Mouse (Mus musculus) adrenal gland, adult 18-20 months (tissue): ENCODE results near the gene Klc3. TPM values are rescaled to one million over a fixed set of nuclear protein-coding genes. Genes with fewer than 3 reads are reported as not detected.

Experiments used
- DNase-seq, 2 experiments: peaks; one replicate each; pipeline ENCODE4 v3.0.0; 2021 to 2022; ENCODE audit warnings: low spot score in 2 of 2
- long read RNA-seq, 2 experiments: library from polyadenylated mRNA; stranded (forward); transcript quantifications; one replicate each; pipeline ENCODE4 v2.0.0; 2021
- total RNA-seq, 2 experiments: library from RNA; stranded (reverse); gene quantifications; 1 replicate in 1 of 2; 2 replicates in 1 of 2; pipeline ENCODE4 v1.2.3; 2021

Gene Klc3
- 1 to 10 TPM; 1.3 to 3.7 TPM for total RNA-seq
- long read RNA-seq, experiment 1, partial matches to known transcripts, result 0 of 3 reads
- long read RNA-seq, experiment 1, other reads (novel, unspliced or antisense), result 0 of 3 reads
- long read RNA-seq, experiment 2, partial matches to known transcripts, result 1 of 3 reads
- long read RNA-seq, experiment 2, other reads (novel, unspliced or antisense), result 0 of 3 reads

GRCm38 (mm10) chr7:19403731-19404296 is at the start of gene Klc3:
Gene Klc3, minus strand, starts transcription at chr7:19404104.
- DNase-seq, result peak; percentile 49 to 51

DNA sequence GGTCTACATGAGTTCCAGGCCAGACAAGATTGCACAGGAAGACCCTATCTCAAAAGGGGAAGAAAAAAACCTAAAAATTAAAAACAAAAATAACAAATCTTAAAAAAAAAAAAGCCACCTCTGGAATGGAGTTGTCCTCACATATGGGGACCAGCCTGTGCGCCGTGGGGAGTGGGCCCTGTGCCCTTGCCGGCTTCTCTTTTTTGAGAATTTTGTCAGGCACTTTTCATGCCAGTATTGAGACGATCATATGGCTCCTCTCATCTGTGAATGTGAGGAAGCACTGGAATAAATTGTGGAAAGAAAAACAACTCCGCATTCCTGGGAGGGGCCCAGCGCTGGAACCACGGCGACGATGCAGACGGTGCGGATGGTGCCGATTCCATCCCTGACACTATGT is 45.3 kb upstream of the Klc3 start:
- no peak for DNase-seq

DNA sequence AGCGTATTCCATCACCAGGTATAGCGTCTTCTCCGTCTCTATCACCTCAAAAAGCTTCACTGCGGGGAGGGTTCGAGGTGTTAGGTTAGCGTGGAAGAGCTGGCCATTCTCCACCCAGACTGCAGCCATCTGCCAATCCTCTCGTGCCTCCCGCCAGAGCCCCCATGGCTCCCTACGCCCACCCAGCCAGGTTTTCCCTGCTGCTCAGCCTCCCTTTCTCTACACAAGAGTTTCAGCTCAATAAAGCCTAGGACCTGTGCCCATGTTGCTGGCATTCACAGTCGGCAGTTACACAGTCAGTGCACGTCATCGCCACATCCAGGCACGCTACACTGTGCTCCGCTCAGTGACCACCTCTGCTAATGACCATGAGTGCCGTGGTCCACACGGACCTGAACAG is 43.8 kb upstream of the Klc3 start:
- no peak for DNase-seq

DNA sequence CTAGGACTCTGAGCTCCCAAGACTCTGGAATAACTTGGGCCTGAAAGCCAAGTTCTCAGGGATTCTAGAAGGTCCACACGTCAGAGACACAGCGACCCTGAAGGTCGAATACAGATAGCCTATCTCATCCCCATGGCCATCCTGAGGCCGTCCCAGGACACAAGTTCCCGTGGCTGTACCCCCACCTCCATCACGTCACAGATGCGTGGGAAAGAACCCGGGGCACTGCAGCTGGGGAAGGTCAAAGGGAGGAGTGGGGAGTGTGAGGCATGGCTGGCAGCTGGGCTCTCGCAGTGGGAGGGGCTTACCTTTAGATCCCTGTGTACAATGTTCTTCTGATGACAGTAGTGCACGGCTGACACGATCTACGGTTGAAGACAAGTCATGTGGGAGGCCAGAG is 40.9 kb upstream of the Klc3 start:
- DNase-seq, result no peak

GRCm38 (mm10) chr7:19443344-19443743 is 39.4 kb upstream of the Klc3 start:
- DNase-seq, result peak; percentile 86 to 92

DNA sequence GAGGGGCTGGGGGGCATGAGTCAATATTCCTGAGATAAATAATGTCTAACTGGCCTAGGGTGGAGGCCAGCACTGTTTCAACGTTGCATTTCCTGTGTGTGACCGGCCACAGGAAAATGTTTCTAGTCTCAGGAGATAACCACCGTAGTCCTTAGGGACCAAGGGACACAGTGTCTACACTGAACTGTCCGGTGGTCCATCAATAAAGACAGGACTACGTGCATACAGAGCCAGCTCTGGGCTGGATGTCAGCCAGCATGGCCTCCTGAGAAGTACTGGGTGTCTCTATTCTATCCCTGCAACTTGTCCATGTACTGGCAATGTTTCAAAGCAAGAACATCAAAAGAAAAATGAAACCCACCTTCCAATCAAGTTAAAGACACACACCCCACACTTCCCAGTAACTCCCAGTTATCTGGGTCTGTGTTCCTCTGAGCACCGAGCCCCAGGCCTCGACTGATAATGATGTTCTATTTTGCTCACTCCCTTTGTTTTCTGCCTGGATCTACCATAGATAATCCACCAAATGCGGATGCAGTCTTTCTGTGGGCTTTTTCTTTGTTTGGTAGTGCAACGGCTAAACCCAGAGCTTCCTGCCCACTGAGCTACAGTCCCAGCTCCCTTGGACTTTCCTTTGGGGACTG is 37.7 kb upstream of the Klc3 start:
- no peak for DNase-seq

- DNase-seq, result no peak
Observed at GRCm38 (mm10) chr7:19437048-19437447, 33.1 kb upstream of the Klc3 start.

DNA sequence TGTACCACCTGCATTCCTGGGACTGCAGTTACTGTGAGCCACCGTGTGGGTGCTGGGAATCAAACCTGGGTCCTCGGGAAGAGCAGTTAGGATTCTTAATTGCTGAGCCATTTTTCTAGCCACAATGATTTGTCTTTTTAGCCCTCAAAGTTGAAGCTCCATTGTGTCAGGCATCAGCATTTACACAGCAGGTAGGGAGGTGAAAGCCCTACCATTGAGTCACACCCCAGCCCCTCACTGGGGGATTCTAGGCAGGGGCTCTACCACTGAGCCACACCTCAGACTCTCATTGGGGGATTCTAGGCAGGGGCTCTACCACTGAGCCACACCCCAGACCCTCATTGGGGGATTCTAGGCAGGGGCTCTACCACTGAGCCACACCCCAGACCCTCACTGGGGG is 32.4 kb upstream of the Klc3 start:
- no peak for DNase-seq

GRCm38 (mm10) chr7:19432475-19432874 is 28.6 kb upstream of the Klc3 start:
- DNase-seq, result no peak

DNA sequence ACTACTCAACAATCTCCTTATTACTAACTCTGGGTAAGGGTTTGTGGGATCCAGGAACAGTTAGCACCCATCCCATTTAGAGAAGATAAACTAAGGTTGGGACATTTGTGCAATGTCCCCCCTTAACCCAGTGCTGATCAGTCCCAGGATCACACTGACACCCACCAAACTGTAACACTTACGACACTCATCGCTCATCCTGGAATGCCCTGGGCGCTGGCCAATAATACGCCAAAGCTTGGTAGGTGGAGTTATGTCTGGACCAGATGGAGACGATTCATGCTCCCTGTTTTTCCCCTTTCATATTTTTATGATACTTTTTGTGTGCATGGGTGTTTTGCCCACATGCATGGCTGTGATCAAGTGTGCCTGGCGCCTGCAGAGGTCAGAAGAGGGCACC is 26.5 kb upstream of the Klc3 start:
- no peak for DNase-seq

DNA sequence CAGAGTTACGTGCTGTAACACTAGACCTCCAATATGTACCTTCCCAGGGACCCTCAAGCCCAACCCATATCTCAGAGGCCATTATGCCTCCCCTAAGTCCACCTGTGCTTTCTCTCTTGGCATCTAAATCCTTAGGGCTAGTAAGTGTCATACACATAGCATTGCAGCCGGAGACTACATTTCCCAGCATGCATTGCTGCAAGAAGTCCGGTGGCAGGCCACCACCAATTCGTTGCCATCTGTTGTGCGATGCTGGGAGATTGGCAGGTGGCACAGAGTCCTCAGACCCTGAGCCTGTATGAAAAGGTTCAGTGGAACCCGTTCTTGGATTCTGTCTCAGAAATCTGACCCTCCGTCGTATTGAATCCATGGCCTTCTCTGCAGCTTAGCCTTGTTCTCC is 25.8 kb upstream of the Klc3 start:
- DNase-seq, result no peak

DNA sequence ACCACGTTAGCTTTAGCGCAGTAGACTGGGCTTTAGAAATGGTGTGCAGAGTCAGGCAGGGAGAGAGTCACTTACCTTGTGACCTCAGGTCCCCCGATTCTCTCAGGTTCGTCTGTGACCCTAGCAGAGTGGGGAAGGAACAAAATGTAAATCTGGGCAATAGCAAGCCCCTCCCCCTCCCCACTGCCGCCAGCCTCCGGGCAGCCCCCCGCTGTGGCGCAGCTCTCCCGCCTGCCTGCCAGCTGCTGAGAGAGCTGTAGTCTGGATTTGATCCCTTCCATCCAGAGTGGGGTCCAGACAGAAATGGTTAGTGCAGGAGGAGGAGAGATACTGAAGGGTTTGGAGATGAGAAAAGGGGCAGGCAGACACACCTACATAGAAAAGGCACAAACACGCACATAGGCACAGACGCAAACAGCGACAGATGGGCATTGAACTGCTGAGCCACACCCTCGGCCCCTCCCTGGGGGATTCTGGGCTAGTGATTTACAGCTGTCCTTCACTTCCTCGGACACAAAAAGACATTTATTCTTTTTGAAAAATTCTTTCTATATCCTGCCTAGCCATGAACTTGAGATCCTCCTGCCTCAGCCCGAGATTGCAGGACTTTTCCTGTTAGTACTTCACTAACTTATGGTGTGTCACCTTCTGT is 24.2 kb upstream of the Klc3 start:
- no peak for DNase-seq

DNA sequence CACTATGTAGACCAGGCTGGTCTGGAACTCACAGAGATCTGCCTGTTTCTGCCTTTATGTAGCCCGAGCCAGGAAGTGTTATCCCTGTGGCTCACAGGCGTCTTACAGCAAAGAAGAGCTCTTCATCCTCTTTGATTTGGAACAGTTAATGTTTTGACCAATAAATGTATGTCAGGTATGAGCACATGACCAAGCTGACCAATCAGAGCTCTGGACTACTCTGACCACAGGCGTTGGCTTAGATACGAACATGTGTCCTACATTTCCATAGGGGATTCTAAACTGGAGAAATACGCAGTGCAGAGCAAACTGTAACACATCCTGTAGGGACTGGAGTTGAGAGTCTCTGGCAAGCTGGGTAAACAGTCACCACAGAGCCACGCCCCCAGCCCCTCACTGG is 23.0 kb upstream of the Klc3 start:
- no peak for DNase-seq

GRCm38 (mm10) chr7:19426349-19426748 is 22.4 kb upstream of the Klc3 start:
- no peak for DNase-seq

GRCm38 (mm10) chr7:19424051-19424450 is 20.1 kb upstream of the Klc3 start:
- DNase-seq, result no peak

DNA sequence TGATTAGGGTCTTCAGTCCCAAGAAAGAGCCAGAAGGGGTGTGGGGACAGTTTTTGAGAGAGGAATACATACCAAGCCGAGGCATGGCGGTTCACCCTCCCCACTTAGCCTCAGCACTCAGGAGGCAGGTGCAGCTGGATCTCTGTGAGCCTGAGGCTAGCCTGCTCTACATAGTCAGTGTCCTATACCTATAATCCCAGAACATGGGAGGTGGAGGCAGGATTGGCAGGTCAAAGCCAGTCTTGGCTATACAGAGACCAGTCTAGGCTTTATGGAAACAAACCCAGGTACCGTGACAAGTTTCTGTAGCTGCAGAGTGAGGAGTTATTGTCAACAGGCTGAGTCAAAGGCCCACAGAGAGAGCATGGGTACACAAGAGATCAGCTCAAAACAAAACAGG is 19.2 kb upstream of the Klc3 start:
- DNase-seq, result no peak

GRCm38 (mm10) chr7:19420821-19421636 is 17.1 kb upstream of the Klc3 start:
- peak; percentile 76 to 77 for DNase-seq

DNA sequence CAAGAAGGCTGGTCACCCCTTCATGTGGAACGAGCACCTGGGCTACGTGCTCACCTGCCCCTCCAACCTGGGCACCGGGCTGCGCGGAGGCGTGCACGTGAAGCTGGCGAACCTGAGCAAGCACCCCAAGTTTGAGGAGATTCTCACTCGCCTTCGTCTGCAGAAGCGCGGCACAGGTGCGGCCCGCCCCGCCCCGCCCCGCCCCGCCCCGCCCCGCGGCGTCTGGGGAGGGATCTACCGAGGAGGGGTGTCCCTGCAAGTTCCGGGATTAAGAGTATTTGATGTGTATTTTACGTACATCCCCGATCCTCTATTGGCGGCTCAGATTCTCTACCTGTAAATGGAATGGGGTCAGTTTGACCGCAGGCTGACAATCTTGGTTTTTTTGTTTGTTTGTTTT is 16.2 kb upstream of the Klc3 start:
- DNase-seq, result no peak

DNA sequence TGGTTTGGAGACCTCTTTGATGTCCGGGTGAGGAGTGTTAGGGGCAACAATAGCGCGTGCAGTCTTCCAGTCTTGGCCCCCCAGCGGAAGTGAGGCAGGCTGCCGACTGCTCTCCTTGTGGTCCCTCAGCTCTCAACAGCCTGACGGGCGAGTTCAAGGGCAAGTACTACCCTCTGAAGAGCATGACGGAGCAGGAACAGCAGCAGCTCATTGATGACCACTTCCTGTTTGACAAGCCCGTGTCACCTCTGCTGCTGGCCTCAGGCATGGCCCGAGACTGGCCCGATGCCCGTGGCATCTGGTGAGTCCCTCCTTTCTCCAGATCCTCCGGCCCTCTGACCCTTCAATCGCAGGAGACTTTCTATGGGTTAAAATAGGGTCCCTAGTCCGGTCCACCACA is 12.7 kb upstream of the Klc3 start:
- DNase-seq, result no peak

DNA sequence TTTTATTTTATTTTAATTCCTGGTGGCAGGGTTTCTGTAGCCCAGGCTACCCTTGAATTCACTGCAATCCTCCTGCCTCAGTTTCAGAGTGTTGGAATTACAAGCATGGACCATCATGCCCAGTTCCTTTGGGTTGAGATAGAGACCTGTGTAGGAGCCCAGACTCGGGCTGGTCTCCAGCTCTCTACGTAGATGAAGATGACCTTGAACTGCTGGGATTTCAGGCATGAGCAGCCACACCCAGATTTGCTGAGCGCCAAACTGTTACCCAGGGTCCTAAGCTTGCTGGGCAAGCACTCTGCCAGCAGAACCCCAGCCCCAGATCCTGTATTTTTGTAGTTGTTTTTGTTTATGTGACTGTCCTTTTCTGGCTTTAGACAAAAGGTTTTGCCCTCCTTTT is 9.6 kb upstream of the Klc3 start:
- DNase-seq, result no peak

DNA sequence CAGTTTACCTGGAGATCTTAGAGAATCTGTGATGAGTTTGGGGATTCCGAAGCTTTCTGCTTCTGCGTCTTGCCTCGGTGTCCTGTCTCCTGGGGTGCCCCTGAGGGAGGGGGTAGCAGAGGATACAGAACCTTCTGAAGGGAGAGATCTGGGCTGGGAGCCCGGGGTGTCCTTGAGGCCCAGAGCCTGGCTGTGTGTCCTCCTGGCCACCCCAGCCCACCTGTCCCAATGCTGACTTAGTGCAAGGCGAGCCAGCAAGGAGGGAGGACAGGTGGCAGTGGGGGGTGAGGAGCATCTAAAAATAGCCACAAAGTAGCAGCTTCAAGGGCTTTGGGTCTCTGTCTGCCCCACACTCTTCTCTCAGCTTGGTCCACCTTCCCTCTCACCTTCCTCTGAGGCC is 7.9 kb upstream of the Klc3 start:
- no peak for DNase-seq
